Mouse (Mus musculus): ENCODE measurements at regions not wholly inside any gene's neighbourhood (a gene's known extent, or its start where the extent isn't known, plus 50 kb on each side); places are given as distances from the start of the nearest gene placed in this dataset.

GRCm38 (mm10) chr19:6647686-6648085 is 104.9 kb upstream of the Slc22a12 start:
- no peak for DNase-seq (ENCODE audit: low read depth, low spot score)
- WGBS = 82% methylated on average over 4 of the region's 4 CpGs

- no peak for DNase-seq (ENCODE audit: low read depth, low spot score)
- 90% methylated on average over 3 of the region's 3 CpGs for WGBS
Measured at GRCm38 (mm10) chr19:6647216-6647615, 104.4 kb upstream of the Slc22a12 start.

- DNase-seq (ENCODE audit: low read depth, low spot score) = no peak
- WGBS = 51% methylated on average over 6 of the region's 6 CpGs
Measured at GRCm38 (mm10) chr19:6645912-6646311, 103.1 kb upstream of the Slc22a12 start.

GRCm38 (mm10) chr19:6644871-6645270 is 102.0 kb upstream of the Slc22a12 start:
- DNase-seq (ENCODE audit: low read depth, low spot score) = no peak
- 83% methylated on average over 6 of the region's 6 CpGs for WGBS

GRCm38 (mm10) chr19:6639681-6640080 is 96.8 kb upstream of the Slc22a12 start:
- 75% methylated on average over 7 of the region's 7 CpGs for WGBS
- no peak for DNase-seq (ENCODE audit: low read depth, low spot score)

GRCm38 (mm10) chr19:6633400-6633799 is 90.6 kb upstream of the Slc22a12 start:
- 46% methylated on average over 10 of the region's 10 CpGs for WGBS

GRCm38 (mm10) chr19:6631817-6632216 is 89.0 kb upstream of the Slc22a12 start:
- WGBS = 61% methylated on average over 5 of the region's 5 CpGs
- DNase-seq (ENCODE audit: low read depth, low spot score) = no peak

More at GRCm38 (mm10) chr19:6633400-6633799, 90.6 kb upstream of the Slc22a12 start:
- no peak for DNase-seq (ENCODE audit: low read depth, low spot score)

GRCm38 (mm10) chr19:6630613-6630940 is 87.7 kb upstream of the Slc22a12 start:
- WGBS = 62% methylated on average over 4 of the region's 4 CpGs
- DNase-seq (ENCODE audit: low read depth, low spot score) = no peak

GRCm38 (mm10) chr19:6629911-6630612 is 87.2 kb upstream of the Slc22a12 start:
- DNase-seq (ENCODE audit: low read depth, low spot score) = peak; percentile 36
- 52% methylated on average over 9 of the region's 9 CpGs for WGBS

- no peak for DNase-seq (ENCODE audit: low read depth, low spot score)
- 47% methylated on average over 3 of the region's 3 CpGs for WGBS
Measured at GRCm38 (mm10) chr19:6625574-6625973, 82.7 kb upstream of the Slc22a12 start.

- 88% methylated on average over 6 of the region's 6 CpGs for WGBS
- DNase-seq (ENCODE audit: low read depth, low spot score) = no peak
Measured at GRCm38 (mm10) chr19:6621023-6621422, 78.2 kb upstream of the Slc22a12 start.

- 29% methylated on average over 6 of the region's 6 CpGs for WGBS
- DNase-seq (ENCODE audit: low read depth, low spot score) = no peak
Measured at GRCm38 (mm10) chr19:6619546-6619945, 76.7 kb upstream of the Slc22a12 start.

- 78% methylated on average over 5 of the region's 5 CpGs for WGBS
- no peak for DNase-seq (ENCODE audit: low read depth, low spot score)
Measured at GRCm38 (mm10) chr19:6616659-6617058, 73.8 kb upstream of the Slc22a12 start.

GRCm38 (mm10) chr19:6612441-6612840 is 69.6 kb upstream of the Slc22a12 start:
- WGBS = 69% methylated on average over 7 of the region's 7 CpGs

GRCm38 (mm10) chr19:6611921-6612320 is 69.1 kb upstream of the Slc22a12 start:
- DNase-seq (ENCODE audit: low read depth, low spot score) = no peak
- WGBS = 46% methylated on average over 5 of the region's 5 CpGs

More at GRCm38 (mm10) chr19:6612441-6612840, 69.6 kb upstream of the Slc22a12 start:
- no peak for DNase-seq (ENCODE audit: low read depth, low spot score)

- 70% methylated on average over 5 of the region's 5 CpGs for WGBS
Measured at GRCm38 (mm10) chr19:6610715-6611114, 67.9 kb upstream of the Slc22a12 start.

GRCm38 (mm10) chr19:6610051-6610450 is 67.2 kb upstream of the Slc22a12 start:
- DNase-seq (ENCODE audit: low read depth, low spot score) = no peak
- 66% methylated on average over 8 of the region's 8 CpGs for WGBS

More at GRCm38 (mm10) chr19:6610715-6611114, 67.9 kb upstream of the Slc22a12 start:
- no peak for DNase-seq (ENCODE audit: low read depth, low spot score)

GRCm38 (mm10) chr19:6607501-6607900 is 64.7 kb upstream of the Slc22a12 start:
- 73% methylated on average over 2 of the region's 2 CpGs for WGBS
- no peak for DNase-seq (ENCODE audit: low read depth, low spot score)

- 75% methylated on average over 7 of the region's 7 CpGs for WGBS
- DNase-seq (ENCODE audit: low read depth, low spot score) = no peak
Measured at GRCm38 (mm10) chr19:6606667-6607066, 63.8 kb upstream of the Slc22a12 start.

- 65% methylated on average over 8 of the region's 8 CpGs for WGBS
Measured at GRCm38 (mm10) chr19:6604702-6605101, 61.9 kb upstream of the Slc22a12 start.

GRCm38 (mm10) chr19:6600873-6601530 is 58.2 kb upstream of the Slc22a12 start:
- 20% methylated on average over 12 of the region's 12 CpGs for whole genome bisulfite sequencing
- no peak for DNase-seq (ENCODE audit: low read depth, low spot score)

More at GRCm38 (mm10) chr19:6604702-6605101, 61.9 kb upstream of the Slc22a12 start:
- no peak for DNase-seq (ENCODE audit: low read depth, low spot score)
